ENCODE assay signal across 8 mouse cellular contexts in the genomic region with DNA sequence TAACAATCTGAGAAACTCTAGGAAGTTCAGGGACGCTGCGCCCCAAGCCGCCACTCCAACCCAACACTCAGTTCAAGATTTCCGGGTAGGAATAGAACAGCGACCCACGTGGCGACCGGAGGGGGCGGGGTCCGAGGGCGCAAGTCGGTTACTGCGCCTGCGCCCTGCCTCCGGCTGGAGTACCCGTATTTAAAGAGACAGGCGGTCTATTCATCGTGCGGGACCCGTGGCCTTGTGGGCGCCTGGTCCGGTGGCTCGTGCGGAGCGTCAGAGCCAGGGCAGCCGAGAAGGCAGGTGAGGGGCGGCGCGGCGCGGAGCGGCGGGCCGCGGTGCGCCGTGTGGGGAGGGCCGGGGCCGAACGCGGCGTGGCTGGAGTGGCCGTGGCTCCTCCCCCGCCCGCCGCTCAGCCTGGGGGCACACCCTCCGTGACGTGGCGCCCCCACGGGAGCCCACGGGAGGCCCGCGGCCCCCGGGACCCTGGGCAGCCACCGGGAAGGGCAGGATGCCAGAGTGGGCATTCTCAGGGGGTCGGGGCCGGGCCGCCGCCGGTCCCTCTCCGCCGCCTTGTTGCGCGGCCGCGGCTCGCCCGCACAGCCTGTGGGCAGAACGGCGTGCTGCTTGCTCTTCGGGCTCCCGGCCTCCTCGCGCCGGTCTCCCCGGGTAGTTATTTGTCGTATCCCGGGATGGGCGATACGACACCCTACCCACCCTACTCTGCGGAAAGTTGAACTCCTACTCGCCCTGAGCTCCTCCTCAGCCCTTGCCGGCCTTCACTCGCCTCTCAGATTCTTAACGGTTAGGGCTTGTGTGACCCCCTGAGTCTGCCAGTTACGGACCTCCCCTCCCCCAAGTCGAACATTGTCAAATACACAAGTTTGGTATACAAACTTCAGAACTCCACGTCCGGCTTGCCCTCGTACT. TPM values are rescaled to one million over a fixed set of nuclear protein-coding genes. Genes with fewer than 3 reads are reported as not detected.
DNase-seq lines count a peak whose midpoint lies in the region; ATAC-seq lines count a peak whose summit lies in the region.

A gene (plus strand): TSS at position 126 of the 921 bp plus-strand sequence.

- peaks cover 19% of the 10 kb centered on the region for H3K4me1 ChIP-seq in hindbrain, embryonic 12.5 days

- peak within 1 kb of the TSS; percentile 96 for H3K27ac ChIP-seq in hindbrain, embryonic 12.5 days

- under 1% methylated on average over 81 of the region's 90 CpGs for WGBS in hindbrain, embryonic 12.5 days

- H3K4me2 ChIP-seq in hindbrain, embryonic 12.5 days (replicated peaks) = peak within 1 kb of the TSS; percentile 70

- H3K9me3 ChIP-seq in hindbrain, embryonic 12.5 days (replicated peaks) = no peaks in the 10 kb centered on the region

- no peaks in the 10 kb centered on the region for H3K27me3 ChIP-seq in hindbrain, embryonic 12.5 days

- ATAC-seq in hindbrain, embryonic 12.5 days (ENCODE audit: low FRiP score) = peak; percentile 97

- DNase-seq in NIH3T3 (ENCODE audit: low read depth) = peak; percentile 98
- DNase-seq in cerebellum, postnatal 10 days = peak; percentile 97 to 98
- DNase-seq in frontal cortex, postnatal 10 days (ENCODE audit: low spot score in 2 of 2) = peak; percentile 90 to 93
- peak; percentile 92 to 95 for DNase-seq in layer of hippocampus, postnatal 14 days (ENCODE audit: low spot score in 2 of 2)
- DNase-seq in lung, postnatal 14 days = peak; percentile 96
- peak; percentile 84 for DNase-seq in retina, adult 2 months (ENCODE audit: low read depth, low spot score)
- peak; percentile 94 to 95 for DNase-seq in thymus, postnatal 36 days

- peaks cover 30% of the 10 kb centered on the region for H3K36me3 ChIP-seq in hindbrain, embryonic 12.5 days

- peak within 1 kb of the TSS; percentile 91 for H3K4me3 ChIP-seq in hindbrain, embryonic 12.5 days

- peak within 1 kb of the TSS; percentile 94 for H3K9ac ChIP-seq in hindbrain, embryonic 12.5 days

RNA-seq across cellular contexts. Expression of the gene that starts here (rescaled TPM):
- polyA plus RNA-seq in hindbrain, embryonic 12.5 days (2016; fragmentation: Nextera tagmentation; extraction: Ambion mirVana) = 49.9 and 50.1 TPM in 2 replicates
- total RNA-seq in layer of hippocampus, postnatal 14 days (2021) = 10 to 100 TPM; 27.1 to 27.8 TPM

Comparison
In these comparisons a context has a peak if more than half of its experiments do, and no peak if none do; other contexts are left out.
1. Peak in every context shown above with its lines: DNase-seq, ATAC-seq, H3K4me3 ChIP-seq and H3K27ac ChIP-seq.